Mouse (Mus musculus) liver, embryonic 14.5 days (tissue): ENCODE results near the gene Itga7. TPM values are rescaled to one million over a fixed set of nuclear protein-coding genes. Genes with fewer than 3 reads are reported as not detected.

Experiments used
- ATAC-seq: fragments of 200-750 bp; cut with Nextera tagmentation; 2 replicates; pipeline ENCODE4 v1.8.0; 2017; ENCODE audit warnings: moderate number of reproducible peaks, mild to moderate bottlenecking, moderate library complexity; ENCODE audit not compliant: insufficient read depth
- DNase-seq, 3 experiments: peaks; one replicate each; pipeline ENCODE4 v3.0.0-alpha.2; 2012 to 2013; ENCODE audit warnings: low read depth in 3 of 3, low spot score in 3 of 3
- H3K27ac ChIP-seq: fragments of 300-500 bp; sonication (generic); 2 replicates; pipeline ENCODE4 v1.5.1; 2014; ENCODE audit warnings: moderate library complexity, mild to moderate bottlenecking, control low read depth, inconsistent platforms
- H3K27me3 ChIP-seq: fragments of 300-500 bp; sonication (generic); 2 replicates; pipeline ENCODE4 v1.6.1; 2014; ENCODE audit warnings: mild to moderate bottlenecking, low read length, moderate library complexity; ENCODE audit not compliant: control insufficient read depth, insufficient read depth
- H3K36me3 ChIP-seq: fragments of 300-500 bp; sonication (generic); replicated peaks from 2 replicates; pipeline ENCODE4 v1.6.1; 2014; ENCODE audit warnings: low read depth; ENCODE audit not compliant: control insufficient read depth, insufficient read depth
- H3K4me1 ChIP-seq, 2 experiments: fragments of 200-500 bp in 1 of 2; fragments of 300-500 bp in 1 of 2; sonication (generic) in 1 of 2; replicated peaks; 2 replicates each; pipeline ENCODE4 v1.6.1; 2012 to 2014; ENCODE audit warnings: antibody characterized with exemption in 1 of 2, inconsistent platforms in 1 of 2, low read length in 1 of 2; ENCODE audit not compliant: control insufficient read depth in 2 of 2, insufficient read depth in 2 of 2
- H3K4me2 ChIP-seq: fragments of 300-500 bp; sonication (generic); 2 replicates; pipeline ENCODE4 v1.6.1; 2014; ENCODE audit warnings: low read depth, mild to moderate bottlenecking, control low read depth, moderate library complexity
- H3K4me3 ChIP-seq, 2 experiments: fragments of 200-500 bp in 1 of 2; fragments of 300-500 bp in 1 of 2; sonication (generic) in 1 of 2; 2 replicates each; pipeline ENCODE4 v1.5.1; 2012 to 2014; ENCODE audit warnings: low read depth in 2 of 2, low read length in 2 of 2, mild to moderate bottlenecking in 2 of 2, control low read depth in 1 of 2, inconsistent platforms in 1 of 2, moderate library complexity in 1 of 2; ENCODE audit not compliant: insufficient read depth in 1 of 2
- H3K9ac ChIP-seq: fragments of 300-500 bp; sonication (generic); replicated peaks from 2 replicates; pipeline ENCODE4 v1.6.1; 2014; ENCODE audit warnings: mild to moderate bottlenecking, control low read depth, moderate library complexity
- H3K9me3 ChIP-seq: fragments of 300-500 bp; sonication (generic); 2 replicates; pipeline ENCODE4 v1.6.1; 2016; ENCODE audit warnings: low read length, mixed read lengths; ENCODE audit not compliant: control insufficient read depth
- CTCF ChIP-seq: IDR thresholded peaks from 2 replicates; pipeline ENCODE4 v1.5.1; 2016; ENCODE audit warnings: antibody characterized with exemption, low read depth, control low read depth
- EP300 ChIP-seq: IDR thresholded peaks from 2 replicates; pipeline ENCODE4 v1.6.1; 2016; ENCODE audit warnings: antibody characterized with exemption, low read depth
- WGBS: fragments of 180-500 bp; shearing (Covaris S2); extraction: QIAGEN DNeasy Blood & Tissue Kit; methylation state at CpG from one replicate; pipeline ENCODE4 v1.1.7; 2014; ENCODE audit not compliant: insufficient replicate concordance; 5-methylcytosine and 5-hydroxymethylcytosine counted together
- polyA plus RNA-seq, 2 experiments: library from polyadenylated mRNA; depleted of rRNA in 1 of 2; stranded (reverse) in 1 of 2; unstranded in 1 of 2; fragments of >200 nt; fragmentation: Nextera tagmentation in 1 of 2; extraction: Ambion mirVana in 1 of 2; gene quantifications; 2 replicates each; pipeline versions ENCODE4 v1.2.1 to v1.2.3; 2012 to 2014

Itga7 gene
- polyA plus RNA-seq, 2 experiments = 0.15 to 0.19 TPM

- DNase-seq = no peak
- TF ChIP-seq EP300 (no peak), CTCF (no peak)
- Histone ChIP-seq H3K36me3 (no peaks in the 10 kb centered on the region), H3K4me3 (no peak overlapping the region), H3K27ac (no peak overlapping the region), H3K4me1 (peaks cover 0 to 4% of the 10 kb centered on the region in 2 experiments; a peak in 1 of 4 replicates), H3K4me2 (no peak overlapping the region), H3K9me3 (no peaks in the 10 kb centered on the region), H3K27me3 (no peaks in the 10 kb centered on the region), H3K9ac (no peak overlapping the region)
- no peak for ATAC-seq
- WGBS = 52% methylated on average over 6 of the region's 6 CpGs
Measured at GRCm38 (mm10) chr10:128965871-128966270, 32.3 kb downstream of the Itga7 start.

- no peak overlapping the region for H3K27ac ChIP-seq
- H3K4me2 ChIP-seq = no peak overlapping the region
- no peak overlapping the region for H3K4me3 ChIP-seq
- no peaks in the 10 kb centered on the region for H3K36me3 ChIP-seq
- H3K27me3 ChIP-seq = no peaks in the 10 kb centered on the region
- H3K4me1 ChIP-seq = peaks cover 0 to 4% of the 10 kb centered on the region in 2 experiments; a peak in 1 of 4 replicates
- DNase-seq = no peak
- TF ChIP-seq CTCF (no peak), EP300 (no peak)
- 21% methylated on average over 1 of the region's 1 CpGs for WGBS
- no peak for ATAC-seq
- H3K9me3 ChIP-seq = no peaks in the 10 kb centered on the region
- H3K9ac ChIP-seq = no peak overlapping the region
Measured at GRCm38 (mm10) chr10:128968341-128968749, 34.7 kb downstream of the Itga7 start.

GRCm38 (mm10) chr10:128970740-128971250 lies 37.2 kb downstream of the Itga7 start:
- Histone ChIP-seq H3K9ac (no peak overlapping the region), H3K9me3 (no peaks in the 10 kb centered on the region), H3K4me3 (no peak overlapping the region), H3K27ac (no peak overlapping the region), H3K4me2 (no peak overlapping the region), H3K4me1 (no peaks in the 10 kb centered on the region; a peak in 1 of 4 replicates), H3K27me3 (no peaks in the 10 kb centered on the region), H3K36me3 (no peaks in the 10 kb centered on the region)
- WGBS = 30% methylated on average over 1 of the region's 1 CpGs
- DNase-seq = no peak
- no peak for TF ChIP-seq CTCF
- TF ChIP-seq EP300 = no peak
- ATAC-seq = no peak

- H3K27me3 ChIP-seq = no peaks in the 10 kb centered on the region
- ATAC-seq = no peak
- no peak overlapping the region for H3K27ac ChIP-seq
- no peak for DNase-seq
- H3K4me2 ChIP-seq = no peak overlapping the region
- 52% methylated on average over 4 of the region's 4 CpGs for WGBS
- no peaks in the 10 kb centered on the region for H3K4me1 ChIP-seq
- no peak overlapping the region for H3K9ac ChIP-seq
- no peaks in the 10 kb centered on the region for H3K9me3 ChIP-seq
- H3K36me3 ChIP-seq = no peaks in the 10 kb centered on the region
- H3K4me3 ChIP-seq = no peak overlapping the region
- TF ChIP-seq CTCF = no peak
- TF ChIP-seq EP300 = no peak
Measured at GRCm38 (mm10) chr10:128972841-128973240, 39.2 kb downstream of the Itga7 start.

GRCm38 (mm10) chr10:128976395-128976794 lies 42.8 kb downstream of the Itga7 start:
- H3K4me2 ChIP-seq = no peak overlapping the region
- no peak overlapping the region for H3K27ac ChIP-seq
- ATAC-seq (no peak), DNase-seq (no peak)
- H3K36me3 ChIP-seq = no peaks in the 10 kb centered on the region
- no peaks in the 10 kb centered on the region for H3K9me3 ChIP-seq
- WGBS = 25% methylated on average over 3 of the region's 3 CpGs
- no peaks in the 10 kb centered on the region for H3K27me3 ChIP-seq
- no peak overlapping the region for H3K9ac ChIP-seq
- no peak overlapping the region for H3K4me3 ChIP-seq
- H3K4me1 ChIP-seq = no peaks in the 10 kb centered on the region
- TF ChIP-seq EP300 (no peak), CTCF (no peak)
